In the genomic region with DNA sequence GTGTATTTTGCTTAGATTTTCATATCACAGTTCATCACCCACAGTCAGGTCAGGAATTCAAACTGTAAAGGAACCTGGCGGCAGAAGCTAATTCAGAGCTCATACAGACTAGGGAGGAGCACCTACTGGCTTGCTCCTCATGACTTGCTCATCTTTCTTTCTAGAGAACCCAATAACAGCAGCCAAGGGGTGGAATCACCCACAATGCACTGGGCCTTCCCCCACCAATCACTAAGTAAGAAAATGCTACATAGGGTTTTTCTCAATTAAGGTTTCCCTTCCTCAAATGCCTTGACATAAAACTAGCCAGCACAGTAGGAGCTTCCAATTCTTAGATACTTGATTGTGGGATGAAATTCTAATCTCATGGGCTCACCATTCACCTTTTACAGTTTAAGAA, we compare ENCODE assay signal across 9 mouse cellular contexts.
"Had no signal": no experiment of that assay in that cellular context is flagged by ENCODE, and none has a peak within 500 bp of the region (broad histone marks: within the 10 kb centered on the region; RNA-seq: fewer than 3 reads in every experiment).

No protein-coding gene starts in this region.

- ATAC-seq: midbrain, embryonic 15.5 days had no signal

- DNase-seq: kidney, adult 11 months; kidney, adult 9 months; kidney, postnatal 10 days; kidney, postnatal 4 days; lung, adult 18-20 months; right cerebral cortex, postnatal 14 days; thymus, adult 18-20 months; thymus, postnatal 36 days had no signal
